In the genomic region with DNA sequence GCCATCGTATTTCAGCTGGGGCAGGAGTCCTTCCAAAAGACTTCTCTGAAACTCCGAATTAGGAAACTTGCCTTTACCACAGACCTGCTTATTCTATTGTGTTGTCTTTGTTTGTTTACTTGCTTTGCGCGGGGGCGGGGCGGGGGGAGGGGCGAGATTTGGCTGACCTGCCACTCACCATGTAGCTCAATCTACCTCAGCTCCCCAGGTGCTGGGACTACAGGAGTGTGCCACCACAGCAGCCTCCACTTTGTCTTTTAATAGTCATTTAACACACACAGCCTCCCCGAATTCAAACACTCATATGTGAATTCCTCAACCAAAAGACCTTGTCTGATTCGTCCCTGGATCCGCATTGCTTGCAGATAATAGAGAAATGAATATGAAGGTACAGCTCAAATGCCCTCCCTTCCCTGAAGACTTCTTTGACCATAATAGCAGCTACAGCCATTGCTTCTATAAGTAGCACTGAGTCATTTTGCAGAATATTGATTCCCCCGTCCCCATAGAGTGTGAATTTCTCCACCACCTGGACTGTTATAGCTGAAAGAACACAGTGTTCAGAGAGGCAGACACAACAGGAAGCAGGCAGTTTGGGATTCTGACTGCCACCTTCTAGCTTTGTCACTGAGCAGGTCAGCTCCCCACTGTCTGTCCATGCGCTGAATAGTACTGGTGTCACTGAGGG, we compare ENCODE assay signal across 8 mouse cellular contexts. TPM values are rescaled to one million over a fixed set of nuclear protein-coding genes. Genes with fewer than 3 reads are reported as not detected.
DNase-seq lines count a peak whose midpoint lies in the region; ATAC-seq and TF ChIP-seq lines count a peak whose summit lies in the region.

No protein-coding gene starts in this region.

- no peak for DNase-seq in kidney, postnatal 0 days (ENCODE audit: low spot score)
- no peak for DNase-seq in kidney, postnatal 25 days
- no peak for DNase-seq in hindbrain, embryonic 10.5 days (ENCODE audit: low spot score)
- no peak for DNase-seq in c-Kit-positive CD71-positive TER-119-positive erythroid progenitor cells, embryonic 14.5 days (ENCODE audit: low spot score)
- DNase-seq in right cerebral cortex, postnatal 25 days = no peak

- ATAC-seq in kidney, postnatal 0 days (replicated peaks; ENCODE audit: low FRiP score, low read depth) = no peak
- no peak for ATAC-seq in midbrain, embryonic 13.5 days
- no peak for ATAC-seq in activated CD4-positive, CD25-positive, alpha-beta regulatory T cell, adult 4 months

- no peak overlapping the region for H3K9ac ChIP-seq in kidney, postnatal 0 days (ENCODE audit: low read depth, low read length)
- H3K9ac ChIP-seq in midbrain, embryonic 13.5 days (replicated peaks) = peak overlapping the region; percentile 51

- no peak for TF ChIP-seq CTCF in kidney, postnatal 0 days (IDR thresholded peaks at IDR 0.05; ENCODE audit: low read depth)
- no peak for TF ChIP-seq CTCF in bone marrow macrophage, adult 2 months (IDR thresholded peaks at IDR 0.05; ENCODE audit: low read depth, low read length)

- peaks cover 5% of the 10 kb centered on the region; the same call in 1 of the 2 replicates for H3K4me1 ChIP-seq in kidney, postnatal 0 days (replicated peaks; ENCODE audit: insufficient read depth, low read length)
- peaks cover 50% of the 10 kb centered on the region for H3K4me1 ChIP-seq in bone marrow macrophage, adult 2 months (ENCODE audit: control insufficient read depth, insufficient read depth, low read length)
- peaks cover 40% of the 10 kb centered on the region for H3K4me1 ChIP-seq in hindbrain, embryonic 10.5 days (replicated peaks)
- H3K4me1 ChIP-seq in midbrain, embryonic 13.5 days (replicated peaks) = peaks cover 23% of the 10 kb centered on the region

- H3K27me3 ChIP-seq in kidney, postnatal 0 days (ENCODE audit: insufficient read depth, low read length) = no peaks in the 10 kb centered on the region
- H3K27me3 ChIP-seq in hindbrain, embryonic 10.5 days (ENCODE audit: insufficient read depth, poor library complexity, severe bottlenecking) = no peaks in the 10 kb centered on the region
- H3K27me3 ChIP-seq in midbrain, embryonic 13.5 days = no peaks in the 10 kb centered on the region

- WGBS in kidney, postnatal 0 days = 33% methylated on average over 12 of the region's 12 CpGs
- WGBS in hindbrain, embryonic 10.5 days = 33% methylated on average over 12 of the region's 12 CpGs
- 30% methylated on average over 12 of the region's 12 CpGs for WGBS in midbrain, embryonic 13.5 days

- no peaks in the 10 kb centered on the region for H3K36me3 ChIP-seq in kidney, postnatal 0 days (ENCODE audit: insufficient read depth, low read length)
- no peaks in the 10 kb centered on the region for H3K36me3 ChIP-seq in hindbrain, embryonic 10.5 days
- H3K36me3 ChIP-seq in midbrain, embryonic 13.5 days = no peaks in the 10 kb centered on the region

- H3K4me3 ChIP-seq in kidney, postnatal 0 days (replicated peaks; ENCODE audit: low read depth, low read length) = peak overlapping the region; percentile 100
- peak overlapping the region; percentile 57 for H3K4me3 ChIP-seq in bone marrow macrophage, adult 2 months (ENCODE audit: insufficient read depth, low read length)
- peak overlapping the region; percentile 76 for H3K4me3 ChIP-seq in hindbrain, embryonic 10.5 days
- H3K4me3 ChIP-seq in midbrain, embryonic 13.5 days (replicated peaks) = peak overlapping the region; percentile 95

- peak overlapping the region; percentile 81 for H3K4me2 ChIP-seq in kidney, postnatal 0 days (ENCODE audit: low read length)
- peak overlapping the region; percentile 76 for H3K4me2 ChIP-seq in midbrain, embryonic 13.5 days (replicated peaks)

- H3K9me3 ChIP-seq in kidney, postnatal 0 days (replicated peaks; ENCODE audit: low read length) = no peaks in the 10 kb centered on the region
- H3K9me3 ChIP-seq in hindbrain, embryonic 10.5 days = no peaks in the 10 kb centered on the region
- H3K9me3 ChIP-seq in midbrain, embryonic 13.5 days = no peaks in the 10 kb centered on the region

- no peak overlapping the region for H3K27ac ChIP-seq in kidney, postnatal 0 days
- peak overlapping the region; percentile 44 for H3K27ac ChIP-seq in bone marrow macrophage, adult 2 months (ENCODE audit: insufficient read depth, low read depth, low read length)
- H3K27ac ChIP-seq in hindbrain, embryonic 10.5 days = peak overlapping the region; percentile 78
- peak overlapping the region; percentile 71 for H3K27ac ChIP-seq in midbrain, embryonic 13.5 days

- TF ChIP-seq POLR2A in bone marrow macrophage, adult 2 months (IDR thresholded peaks at IDR 0.05; ENCODE audit: borderline replicate concordance, low read depth, low read length) = no peak

RNA-seq across cellular contexts. Expression of a gene that starts 1.1 kb away (rescaled TPM):
- 19.0 and 21.6 TPM in 2 replicates for polyA plus RNA-seq in kidney, postnatal 0 days (2015; fragmentation: Nextera tagmentation; extraction: Ambion mirVana)
- 48.2 and 61.3 TPM in 2 replicates for polyA plus RNA-seq in bone marrow macrophage, adult 2 months (2012; ENCODE audit: insufficient read depth, insufficient read length, missing spikeins)
- 10.9 and 12.8 TPM in 2 replicates for polyA plus RNA-seq in hindbrain, embryonic 10.5 days (2016; fragmentation: Nextera tagmentation; extraction: Ambion mirVana)
- 13.1 and 16.3 TPM in 2 replicates for polyA plus RNA-seq in midbrain, embryonic 13.5 days (2015; fragmentation: Nextera tagmentation; extraction: Ambion mirVana)
- 1 to 10 TPM; 6.7 to 8.9 TPM for polyA plus RNA-seq in activated CD4-positive, CD25-positive, alpha-beta regulatory T cell, adult 4 months (2017; shearing (Covaris generic))

RNA-seq across cellular contexts. Expression of a gene that starts 40.5 kb away (rescaled TPM):
- 53.1 and 57.3 TPM in 2 replicates for polyA plus RNA-seq in kidney, postnatal 0 days (2015; fragmentation: Nextera tagmentation; extraction: Ambion mirVana)
- 0.35 and 0.56 TPM in 2 replicates for polyA plus RNA-seq in bone marrow macrophage, adult 2 months (2012; ENCODE audit: insufficient read depth, insufficient read length, missing spikeins)
- polyA plus RNA-seq in hindbrain, embryonic 10.5 days (2016; fragmentation: Nextera tagmentation; extraction: Ambion mirVana) = 13.1 and 15.0 TPM in 2 replicates
- polyA plus RNA-seq in midbrain, embryonic 13.5 days (2015; fragmentation: Nextera tagmentation; extraction: Ambion mirVana) = 11.1 and 12.8 TPM in 2 replicates
- 1 to 10 TPM; 1.0 to 1.3 TPM for polyA plus RNA-seq in activated CD4-positive, CD25-positive, alpha-beta regulatory T cell, adult 4 months (2017; shearing (Covaris generic))
